Mouse (Mus musculus) forebrain, embryonic 16.5 days (tissue): ENCODE data around the gene Gm10300. TPM values are rescaled to one million over a fixed set of nuclear protein-coding genes. Genes with fewer than 3 reads are reported as not detected.
A peak's percentile ranks its signal among the peaks of the same experiment; 100 is the strongest.

Source experiments
- ATAC-seq: fragments of 200-750 bp; cut with Nextera tagmentation; 2 replicates; pipeline ENCODE4 v1.8.0; 2017; ENCODE audit warnings: mild to moderate bottlenecking, moderate library complexity
- H3K27ac ChIP-seq: fragments of 300-500 bp; sonication (generic); 2 replicates; pipeline ENCODE4 v1.5.1; 2014; ENCODE audit warnings: low read length, control low read depth
- H3K27me3 ChIP-seq: fragments of 300-500 bp; sonication (generic); replicated peaks from 2 replicates; pipeline ENCODE4 v1.6.1; 2014; ENCODE audit warnings: low read length; ENCODE audit not compliant: control insufficient read depth, insufficient read depth
- H3K36me3 ChIP-seq: fragments of 300-500 bp; sonication (generic); 2 replicates; pipeline ENCODE4 v1.6.1; 2014; ENCODE audit not compliant: control insufficient read depth, insufficient read depth
- H3K4me1 ChIP-seq: fragments of 300-500 bp; sonication (generic); replicated peaks from 2 replicates; pipeline ENCODE4 v1.6.1; 2014; ENCODE audit warnings: low read length; ENCODE audit not compliant: control insufficient read depth, insufficient read depth
- H3K4me2 ChIP-seq: fragments of 300-500 bp; sonication (generic); 2 replicates; pipeline ENCODE4 v1.6.1; 2014; ENCODE audit warnings: mild to moderate bottlenecking, low read length, control low read depth
- H3K4me3 ChIP-seq: fragments of 300-500 bp; sonication (generic); replicated peaks from 2 replicates; pipeline ENCODE4 v1.5.1; 2014; ENCODE audit warnings: mild to moderate bottlenecking, low read length, control low read depth
- H3K9ac ChIP-seq: fragments of 300-500 bp; sonication (generic); replicated peaks from 2 replicates; pipeline ENCODE4 v1.6.1; 2014; ENCODE audit warnings: low read depth, low read length, control low read depth
- H3K9me3 ChIP-seq: fragments of 300-500 bp; sonication (generic); 2 replicates; pipeline ENCODE4 v1.6.1; 2016; ENCODE audit warnings: low read length; ENCODE audit not compliant: control insufficient read depth
- WGBS: fragments of 180-500 bp; shearing (Covaris S2); extraction: QIAGEN DNeasy Blood & Tissue Kit; methylation state at CpG from one replicate; pipeline ENCODE4 v1.1.7; 2014; 5-methylcytosine and 5-hydroxymethylcytosine counted together
- polyA plus RNA-seq: library from polyadenylated mRNA; unstranded; fragments of >200 nt; fragmentation: Nextera tagmentation; extraction: Ambion mirVana; gene quantifications from 2 replicates; pipeline ENCODE4 v1.2.1, GENCODE M21; 2015

The Gm10300 gene
- not detected in 2 replicates for polyA plus RNA-seq

DNA sequence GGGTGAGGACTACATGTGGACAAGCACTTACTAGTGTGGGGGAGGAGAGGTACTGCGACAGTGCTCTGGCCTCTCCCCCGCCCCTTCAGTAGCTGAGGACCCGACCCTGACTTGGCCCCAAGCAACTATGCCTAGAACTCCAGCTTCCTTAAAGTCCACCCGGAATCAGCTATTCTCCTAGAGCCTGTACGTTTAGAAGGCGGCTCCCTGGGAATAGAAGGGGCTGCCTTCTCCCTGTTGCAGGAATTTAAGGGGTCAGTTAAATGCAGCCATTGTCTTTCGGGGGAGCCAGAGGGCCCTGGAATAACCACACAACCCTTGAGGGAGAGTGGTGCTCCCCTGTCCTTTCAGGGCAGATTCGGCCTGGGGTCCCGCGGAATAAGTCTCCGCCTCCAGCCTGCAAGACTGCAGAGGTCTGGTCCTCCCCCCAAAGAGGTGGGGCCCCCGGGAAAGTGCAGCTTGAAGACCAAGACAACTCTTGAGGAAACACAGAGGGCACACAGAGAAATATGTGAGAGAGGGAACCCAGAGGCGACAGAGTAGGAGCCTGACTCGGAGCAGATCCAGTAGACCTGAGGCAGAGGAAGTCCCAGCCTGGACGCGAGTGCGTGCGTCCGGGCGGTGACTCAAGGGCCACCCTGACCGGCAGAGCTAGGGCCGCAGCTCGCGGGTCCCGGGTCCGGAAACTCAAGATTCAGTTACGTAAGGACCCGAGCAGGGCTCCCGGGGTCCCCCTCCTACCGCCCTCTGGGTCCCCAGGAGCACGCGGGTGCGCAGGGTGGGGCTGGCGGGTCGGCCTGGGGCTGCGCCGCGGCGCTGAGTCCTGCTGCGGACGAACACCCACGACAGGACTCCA, at the start of gene Gm10300:
Gene Gm10300 (plus strand): TSS at position 621 of the 856 bp plus-strand sequence.
- Histone ChIP-seq H3K9me3 (no peaks in the 10 kb centered on the region), H3K36me3 (no peaks in the 10 kb centered on the region), H3K4me3 (peak within 1 kb of the TSS; percentile 59), H3K9ac (peak within 1 kb of the TSS; percentile 43), H3K4me1 (peaks cover 16% of the 10 kb centered on the region), H3K27me3 (peaks cover 35% of the 10 kb centered on the region), H3K27ac (no peak within 1 kb of the TSS), H3K4me2 (peak within 1 kb of the TSS; percentile 92)
- ATAC-seq: peak; percentile 33; the same call in 1 of the 2 replicates
- under 1% methylated on average over 37 of the region's 42 CpGs for WGBS

DNA sequence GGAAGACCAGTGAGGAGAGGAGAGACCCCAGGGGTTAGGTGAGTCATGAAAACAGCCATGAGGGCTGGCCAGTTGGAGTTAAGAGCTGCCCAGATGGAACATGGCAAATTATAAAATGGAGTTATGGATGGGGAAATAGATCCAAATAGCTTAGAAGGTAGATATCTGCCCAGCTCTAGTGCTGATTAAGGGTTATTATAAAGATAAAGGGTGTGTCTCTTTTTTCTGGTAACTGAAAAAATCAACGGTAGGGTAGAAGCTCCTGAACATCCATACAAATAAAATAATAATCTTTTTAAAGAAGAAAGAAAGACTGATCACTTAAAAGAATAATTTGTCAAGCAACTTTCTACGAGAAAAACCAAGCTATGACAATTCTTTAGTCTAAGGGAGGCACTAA, 49.2 kb upstream of the Gm10300 start:
- Histone ChIP-seq H3K27ac (no peak overlapping the region), H3K4me2 (no peak overlapping the region), H3K36me3 (no peaks in the 10 kb centered on the region), H3K4me1 (peaks cover 8% of the 10 kb centered on the region), H3K9me3 (no peaks in the 10 kb centered on the region), H3K9ac (no peak overlapping the region), H3K27me3 (peaks cover 11% of the 10 kb centered on the region), H3K4me3 (no peak overlapping the region)
- no peak for ATAC-seq
- 30% methylated on average over 2 of the region's 2 CpGs for WGBS

DNA sequence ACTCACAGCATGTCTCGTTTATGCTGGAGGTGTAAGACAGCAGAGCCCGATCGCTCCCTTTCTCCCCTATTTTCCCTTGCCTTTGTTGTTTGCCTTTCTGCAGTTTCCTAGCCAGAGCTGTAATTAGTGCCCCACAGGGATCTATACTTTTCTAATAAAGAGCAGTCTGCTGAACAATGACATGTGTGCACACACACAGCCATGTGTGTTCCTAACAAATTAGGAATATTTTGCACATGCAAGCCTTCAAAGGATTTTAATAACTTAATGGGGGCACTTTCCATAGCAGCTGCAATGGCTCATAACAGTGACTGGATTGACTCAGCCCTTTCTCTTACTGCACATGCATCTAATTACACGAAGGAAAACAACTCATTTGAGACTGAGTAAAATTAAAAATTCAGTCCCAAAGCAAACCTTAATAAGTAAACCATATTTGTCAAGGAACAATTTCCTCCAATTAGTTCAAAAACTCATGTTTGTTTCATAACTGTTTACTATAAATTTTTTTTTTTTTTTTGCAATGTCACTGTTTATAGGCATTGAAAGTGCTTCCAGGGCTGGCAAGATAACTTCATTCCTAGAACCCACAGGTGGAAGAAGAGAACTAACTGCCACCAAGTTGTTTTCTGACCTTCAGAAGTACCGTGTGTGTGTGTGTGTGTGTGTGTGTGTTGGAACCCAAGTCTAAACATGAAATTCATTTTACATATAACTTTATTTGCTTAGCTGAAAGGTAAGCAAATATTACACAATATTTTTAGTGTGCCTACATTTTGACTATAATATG, 48.6 kb upstream of the Gm10300 start:
- no peak overlapping the region for H3K4me2 ChIP-seq
- H3K27ac ChIP-seq: no peak overlapping the region
- WGBS: 14% methylated on average over 5 of the region's 5 CpGs

DNA sequence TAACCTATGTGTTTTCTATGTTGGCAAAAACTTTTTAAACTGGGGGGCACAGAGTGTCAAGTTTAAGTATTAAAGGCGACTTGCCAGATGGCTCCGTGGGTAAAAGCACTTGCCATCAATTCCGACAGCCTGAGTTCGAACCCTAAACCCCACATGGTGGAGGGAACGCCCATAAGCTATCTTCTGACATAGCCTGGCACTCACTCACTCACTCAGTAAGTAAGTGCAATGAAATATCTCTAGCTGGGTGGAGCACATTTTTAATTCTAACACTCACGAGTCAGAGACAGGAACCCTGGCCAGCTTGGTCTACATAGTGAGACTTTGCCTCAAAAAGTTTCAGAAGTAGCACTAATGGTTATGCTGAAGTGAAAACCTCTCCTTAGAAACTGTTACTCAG, 47.3 kb upstream of the Gm10300 start:
- peaks cover 18% of the 10 kb centered on the region for H3K27me3 ChIP-seq
- H3K27ac ChIP-seq: no peak overlapping the region
- WGBS: 81% methylated on average over 6 of the region's 6 CpGs
- no peak for ATAC-seq
- H3K4me3 ChIP-seq: no peak overlapping the region
- no peak overlapping the region for H3K9ac ChIP-seq
- no peaks in the 10 kb centered on the region for H3K9me3 ChIP-seq
- H3K4me1 ChIP-seq: peaks cover 8% of the 10 kb centered on the region
- no peaks in the 10 kb centered on the region for H3K36me3 ChIP-seq
- H3K4me2 ChIP-seq: no peak overlapping the region

More for the DNA sequence above, 48.6 kb upstream of the Gm10300 start:
- peaks cover 8% of the 10 kb centered on the region for H3K4me1 ChIP-seq
- H3K9me3 ChIP-seq: no peaks in the 10 kb centered on the region
- no peaks in the 10 kb centered on the region for H3K36me3 ChIP-seq
- peak; percentile 84 for ATAC-seq
- peaks cover 11% of the 10 kb centered on the region for H3K27me3 ChIP-seq
- no peak overlapping the region for H3K4me3 ChIP-seq
- H3K9ac ChIP-seq: no peak overlapping the region

DNA sequence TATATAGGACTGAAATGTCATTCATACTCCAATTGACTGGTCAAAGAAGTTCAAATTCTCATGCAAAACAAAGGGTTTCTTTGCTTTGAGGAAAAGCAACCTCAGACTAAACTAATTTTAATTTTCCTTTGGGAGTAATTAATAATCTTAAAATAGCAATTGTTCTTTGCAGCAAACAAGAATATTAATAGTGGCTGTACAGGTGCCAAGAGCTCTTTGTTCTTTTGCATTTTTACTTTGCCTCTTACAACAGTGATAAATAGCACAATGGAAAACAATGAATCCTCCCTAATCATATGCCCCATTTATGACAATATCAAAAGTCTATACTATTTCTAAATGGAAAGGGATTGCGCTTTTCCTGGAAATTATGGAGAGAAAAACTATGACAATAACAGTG, 46.7 kb upstream of the Gm10300 start:
- Histone ChIP-seq H3K9ac (no peak overlapping the region), H3K27me3 (peaks cover 21% of the 10 kb centered on the region), H3K4me1 (peaks cover 8% of the 10 kb centered on the region), H3K4me3 (no peak overlapping the region), H3K36me3 (no peaks in the 10 kb centered on the region), H3K27ac (no peak overlapping the region), H3K9me3 (no peaks in the 10 kb centered on the region), H3K4me2 (no peak overlapping the region)
- WGBS: 96% methylated on average over 1 of the region's 1 CpGs
- no peak for ATAC-seq

DNA sequence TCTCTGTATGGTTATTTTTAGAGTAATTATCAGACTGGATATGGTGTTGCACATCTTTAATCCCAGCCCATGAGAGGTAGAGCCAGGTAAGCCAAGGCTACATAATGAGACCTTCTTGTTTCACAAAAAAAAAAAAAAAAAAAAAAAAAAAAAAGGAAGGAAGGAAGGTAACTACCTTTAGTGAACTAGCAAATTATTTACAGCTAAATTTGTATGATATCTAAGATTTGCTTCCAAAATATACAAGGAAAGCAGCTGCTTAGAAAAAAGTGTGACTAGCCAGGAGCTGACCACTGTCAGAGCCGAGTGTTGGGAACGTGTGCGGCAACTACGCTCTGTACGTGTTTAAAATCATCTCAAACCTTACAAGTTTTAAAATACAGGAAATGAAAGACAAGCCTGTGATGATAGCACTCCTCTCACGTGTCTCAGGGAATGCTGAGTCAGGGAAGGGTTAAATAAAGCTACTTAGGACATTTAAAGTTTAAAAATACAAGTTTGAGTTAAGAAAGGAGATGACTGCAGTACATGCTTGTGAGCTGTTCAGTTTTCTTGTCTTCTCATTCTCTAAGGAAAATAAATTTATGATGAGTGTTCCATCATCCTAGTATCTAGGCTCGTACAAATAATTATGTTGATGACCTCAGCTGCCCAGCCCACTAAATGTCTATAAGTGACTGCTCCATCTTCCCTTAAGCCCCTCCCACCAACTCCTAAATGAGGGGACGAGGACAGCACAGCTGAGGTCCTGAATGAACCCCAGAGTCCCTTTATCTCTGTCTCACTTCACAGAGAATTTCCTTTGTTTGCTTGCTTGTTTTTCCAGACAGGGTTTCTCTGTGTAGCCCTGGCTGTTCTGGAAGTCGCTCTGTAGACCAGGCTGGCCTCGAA, 44.4 kb upstream of the Gm10300 start:
- no peak overlapping the region for H3K4me2 ChIP-seq
- 73% methylated on average over 10 of the region's 10 CpGs for WGBS
- no peak overlapping the region for H3K9ac ChIP-seq
- H3K4me1 ChIP-seq: peaks cover 12% of the 10 kb centered on the region
- no peaks in the 10 kb centered on the region for H3K9me3 ChIP-seq
- H3K4me3 ChIP-seq: no peak overlapping the region
- ATAC-seq: no peak
- peaks cover 21% of the 10 kb centered on the region for H3K27me3 ChIP-seq
- H3K27ac ChIP-seq: no peak overlapping the region
- no peaks in the 10 kb centered on the region for H3K36me3 ChIP-seq

DNA sequence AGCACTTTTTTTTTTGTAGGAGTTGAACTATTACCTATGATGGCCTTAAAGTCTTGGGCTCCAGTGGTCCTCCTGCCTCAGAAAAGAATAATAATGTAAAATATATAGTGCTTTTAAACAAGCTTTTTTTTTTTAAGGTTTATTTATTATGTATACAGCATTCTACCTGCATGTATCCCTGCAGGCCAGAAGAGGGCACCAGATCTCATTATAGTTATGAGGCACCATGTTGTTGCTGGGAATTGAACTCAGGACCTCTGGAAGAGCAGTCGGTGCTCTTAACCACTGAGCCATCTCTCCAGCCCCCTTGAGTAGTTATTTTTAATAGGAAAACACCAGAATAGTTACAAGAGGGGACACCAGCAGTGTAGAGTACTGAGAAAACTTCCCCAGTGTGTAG, 41.3 kb upstream of the Gm10300 start:
- Histone ChIP-seq H3K4me3 (no peak overlapping the region), H3K9me3 (no peaks in the 10 kb centered on the region), H3K27me3 (peaks cover 16% of the 10 kb centered on the region), H3K27ac (no peak overlapping the region), H3K9ac (no peak overlapping the region), H3K4me1 (peaks cover 6% of the 10 kb centered on the region), H3K36me3 (no peaks in the 10 kb centered on the region), H3K4me2 (no peak overlapping the region)
- ATAC-seq: no peak
- WGBS: 90% methylated on average over 1 of the region's 1 CpGs

DNA sequence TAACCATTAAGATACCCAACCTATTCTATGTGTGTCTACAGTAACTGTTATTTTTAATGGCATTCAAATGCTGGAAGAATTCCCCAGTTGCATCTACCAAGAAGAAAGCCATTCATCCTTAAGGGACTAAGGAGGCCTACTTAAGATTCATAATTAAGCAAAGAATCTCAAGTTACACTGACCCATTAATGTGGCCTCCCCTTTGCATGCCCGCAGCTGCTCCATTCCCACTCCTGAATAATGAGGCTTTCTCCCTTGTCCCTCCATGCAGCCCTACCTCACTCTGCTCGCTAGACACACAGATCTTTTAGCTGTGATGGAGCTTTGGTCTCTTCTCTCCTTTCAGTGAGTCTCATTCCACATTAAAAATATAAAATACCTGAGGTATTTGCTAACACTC, 40.3 kb upstream of the Gm10300 start:
- no peak overlapping the region for H3K9ac ChIP-seq
- 4% methylated on average over 2 of the region's 2 CpGs for WGBS
- H3K36me3 ChIP-seq: no peaks in the 10 kb centered on the region
- H3K4me2 ChIP-seq: no peak overlapping the region
- no peak overlapping the region for H3K27ac ChIP-seq
- ATAC-seq: peak; percentile 89
- H3K27me3 ChIP-seq: peaks cover 16% of the 10 kb centered on the region
- no peak overlapping the region for H3K4me3 ChIP-seq
- peaks cover 6% of the 10 kb centered on the region for H3K4me1 ChIP-seq
- no peaks in the 10 kb centered on the region for H3K9me3 ChIP-seq
